26 mouse cellular contexts compared by ENCODE assay signal in the genomic region with DNA sequence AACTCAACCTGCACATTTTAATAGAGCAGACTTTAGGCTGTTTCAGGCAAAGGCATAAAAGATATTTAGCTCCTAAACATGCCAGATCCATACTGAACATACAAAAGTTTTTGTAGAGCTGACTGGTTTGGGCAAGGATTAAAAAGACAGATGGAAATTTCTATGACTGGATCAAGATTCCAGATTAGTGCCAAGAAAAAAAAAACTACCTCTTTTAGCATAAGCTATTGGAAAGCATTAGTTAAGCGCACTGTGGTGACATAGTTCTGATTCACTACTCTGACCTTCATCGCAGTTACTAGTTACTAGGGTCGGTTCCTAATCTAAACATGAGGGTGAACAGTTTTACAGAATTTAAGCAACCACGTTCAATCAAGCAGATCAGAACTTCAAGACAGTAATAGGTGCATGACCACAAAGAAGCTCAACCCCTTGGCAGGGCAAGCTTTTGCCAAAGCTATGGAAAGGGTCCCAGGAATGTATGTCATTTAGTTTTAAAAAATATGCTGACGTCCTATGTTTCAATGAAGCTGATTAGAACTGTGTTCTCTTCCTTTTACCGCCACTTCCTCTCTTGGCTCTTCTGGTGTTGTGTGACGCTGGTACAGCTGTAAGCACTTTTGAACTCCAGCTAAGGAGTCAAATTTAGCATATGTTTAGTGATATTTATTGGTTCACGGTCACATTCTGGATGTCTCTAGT. TPM values are rescaled to one million over a fixed set of nuclear protein-coding genes. Genes with fewer than 3 reads are reported as not detected.
A peak's percentile ranks its signal among the peaks of the same experiment; 100 is the strongest.
DNase-seq lines count a peak whose midpoint lies in the region; ATAC-seq lines count a peak whose summit lies in the region.
"Had no signal": no experiment of that assay in that cellular context is flagged by ENCODE, and none has a peak within 500 bp of the region (broad histone marks: within the 10 kb centered on the region; RNA-seq: fewer than 3 reads in every experiment).

No protein-coding gene starts in this region.

- H3K4me3 ChIP-seq in intestine, embryonic 16.5 days (ENCODE audit: low read length): no peak overlapping the region
- H3K4me3 ChIP-seq in intestine, embryonic 15.5 days (replicated peaks): no peak overlapping the region
- no peak overlapping the region for H3K4me3 ChIP-seq in brown adipose tissue, adult 24 weeks (ENCODE audit: insufficient read depth, low read depth, low read length)
- H3K4me3 ChIP-seq: embryonic facial prominence, embryonic 15.5 days; hindbrain, embryonic 13.5 days; layer of hippocampus, adult 2 months; liver, embryonic 13.5 days; stomach, embryonic 15.5 days had no signal

- H3K9ac ChIP-seq in intestine, embryonic 16.5 days (ENCODE audit: low read depth, low read length): no peak overlapping the region
- no peak overlapping the region for H3K9ac ChIP-seq in intestine, embryonic 15.5 days
- H3K9ac ChIP-seq: embryonic facial prominence, embryonic 15.5 days; hindbrain, embryonic 13.5 days; liver, embryonic 13.5 days; stomach, embryonic 15.5 days had no signal

- 65% methylated on average over 8 of the region's 8 CpGs for WGBS in intestine, embryonic 16.5 days
- 75% methylated on average over 8 of the region's 8 CpGs for whole genome bisulfite sequencing in intestine, embryonic 15.5 days

- DNase-seq in urinary bladder, postnatal 25 days (ENCODE audit: low spot score): no peak
- DNase-seq in embryo, embryonic 9.5 days (ENCODE audit: extremely low spot score): no peak
- DNase-seq in left cerebral cortex, postnatal 14 days (ENCODE audit: low spot score in 2 of 2): no peak
- DNase-seq: cerebellum, adult 2 months; liver, embryonic 13.5 days; retina, postnatal 1 day; right cerebral cortex, postnatal 4 days; thymus, postnatal 14 days had no signal

- intact Hi-C loops in left cerebral cortex, postnatal 14 days (cut with DNase I): no loop called here

- H3K4me2 ChIP-seq in intestine, embryonic 16.5 days (ENCODE audit: low read depth, low read length): no peak overlapping the region
- H3K4me2 ChIP-seq in intestine, embryonic 15.5 days (replicated peaks): no peak overlapping the region
- H3K4me2 ChIP-seq: embryonic facial prominence, embryonic 15.5 days; hindbrain, embryonic 13.5 days; liver, embryonic 13.5 days; midbrain, embryonic 11.5 days; stomach, embryonic 15.5 days had no signal

- H3K27me3 ChIP-seq in intestine, embryonic 16.5 days (replicated peaks; ENCODE audit: control insufficient read depth, insufficient read depth, low read length): no peaks in the 10 kb centered on the region
- no peaks in the 10 kb centered on the region for H3K27me3 ChIP-seq in intestine, embryonic 15.5 days (replicated peaks)
- H3K27me3 ChIP-seq: embryonic facial prominence, embryonic 15.5 days; hindbrain, embryonic 13.5 days; liver, embryonic 13.5 days; stomach, embryonic 15.5 days had no signal

- H3K27ac ChIP-seq in intestine, embryonic 16.5 days (ENCODE audit: low read length): peak overlapping the region; percentile 65
- H3K27ac ChIP-seq in intestine, embryonic 15.5 days: no peak overlapping the region
- peak overlapping the region; percentile 79 for H3K27ac ChIP-seq in brown adipose tissue, adult 24 weeks (replicated peaks; ENCODE audit: low read depth, low read length)
- H3K27ac ChIP-seq: embryonic facial prominence, embryonic 15.5 days; hindbrain, embryonic 13.5 days; kidney, postnatal 0 days; layer of hippocampus, adult 2 months; liver, embryonic 13.5 days; stomach, embryonic 15.5 days had no signal

- H3K36me3 ChIP-seq in intestine, embryonic 16.5 days (ENCODE audit: control insufficient read depth, insufficient read depth, low read length): no peaks in the 10 kb centered on the region
- no peaks in the 10 kb centered on the region for H3K36me3 ChIP-seq in intestine, embryonic 15.5 days
- H3K36me3 ChIP-seq: embryonic facial prominence, embryonic 15.5 days; hindbrain, embryonic 13.5 days; liver, embryonic 13.5 days; stomach, embryonic 15.5 days had no signal

- 0 out of 2 replicates have a peak, but pooled peaks cover 6% of the 10 kb centered on the region for H3K4me1 ChIP-seq in intestine, embryonic 16.5 days (ENCODE audit: control insufficient read depth, insufficient read depth, low read length)
- no peaks in the 10 kb centered on the region for H3K4me1 ChIP-seq in intestine, embryonic 15.5 days (replicated peaks)
- peaks cover 17% of the 10 kb centered on the region; the same call in 1 of the 2 replicates for H3K4me1 ChIP-seq in brown adipose tissue, adult 24 weeks (ENCODE audit: control insufficient read depth, insufficient read depth, insufficient read length, low read length)
- H3K4me1 ChIP-seq: hindbrain, embryonic 13.5 days; liver, embryonic 13.5 days; stomach, embryonic 15.5 days had no signal

- H3K9me3 ChIP-seq in intestine, embryonic 16.5 days (ENCODE audit: control insufficient read depth, low read length): no peaks in the 10 kb centered on the region
- no peaks in the 10 kb centered on the region for H3K9me3 ChIP-seq in intestine, embryonic 15.5 days
- H3K9me3 ChIP-seq: embryonic facial prominence, embryonic 15.5 days; liver, embryonic 13.5 days; stomach, embryonic 15.5 days had no signal

- ATAC-seq in intestine, embryonic 16.5 days: no peak; the same call in 1 of the 2 replicates
- no peak for ATAC-seq in intestine, embryonic 15.5 days
- peak; percentile 48 for ATAC-seq in CD4-positive, CD25-positive, alpha-beta regulatory T cell, adult 4 months
- peak; percentile 43; the same call in 1 of the 2 replicates for ATAC-seq in megakaryocyte progenitor cell, adult 5-6 weeks (replicated peaks; ENCODE audit: poor library complexity)

RNA-seq across cellular contexts. Expression of a gene that starts 14.4 kb away (rescaled TPM):
- 0.73 and 0.76 TPM in 2 replicates for polyA plus RNA-seq in intestine, embryonic 16.5 days (2015; fragmentation: Nextera tagmentation; extraction: Ambion mirVana)
- polyA plus RNA-seq in intestine, embryonic 15.5 days (2015; fragmentation: Nextera tagmentation; extraction: Ambion mirVana): 0.39 and 0.68 TPM in 2 replicates
- polyA plus RNA-seq in CD4-positive, CD25-positive, alpha-beta regulatory T cell, adult 4 months (2017; shearing (Covaris generic)): not detected
- 5.5 TPM in 1 of 2 replicates, not detected in the other for polyA plus RNA-seq in brown adipose tissue, adult 24 weeks (2012; ENCODE audit: insufficient read depth, insufficient read length, missing spikeins)
- total RNA-seq in megakaryocyte progenitor cell, adult 5-6 weeks (2015): not detected in 2 replicates
- total RNA-seq in megakaryocyte progenitor cell, adult 5-6 weeks (2017): not detected in 2 replicates
- total RNA-seq in left cerebral cortex, postnatal 14 days (2021): under 1 TPM in 1 of 2 experiments, not detected in 1; 0.49 TPM
- total RNA-seq: layer of hippocampus, adult 2 months; left cerebral cortex, adult 18-20 months; neutrophil, adult 5-6 weeks had no signal
- polyA plus RNA-seq: forebrain, embryonic 11.5 days; hindbrain, embryonic 13.5 days; midbrain, embryonic 11.5 days had no signal

RNA-seq across cellular contexts. Expression of a gene that starts 27.0 kb away (rescaled TPM):
- not detected in 2 replicates for polyA plus RNA-seq in intestine, embryonic 16.5 days (2015; fragmentation: Nextera tagmentation; extraction: Ambion mirVana)
- 0.20 TPM in 1 of 2 replicates, not detected in the other for polyA plus RNA-seq in intestine, embryonic 15.5 days (2015; fragmentation: Nextera tagmentation; extraction: Ambion mirVana)
- polyA plus RNA-seq in CD4-positive, CD25-positive, alpha-beta regulatory T cell, adult 4 months (2017; shearing (Covaris generic)): 1 to 10 TPM; 1.5 to 2.9 TPM
- polyA plus RNA-seq in brown adipose tissue, adult 24 weeks (2012; ENCODE audit: insufficient read depth, insufficient read length, missing spikeins): 6.6 TPM in 1 of 2 replicates, not detected in the other
- 7.3 and 32.4 TPM in 2 replicates for total RNA-seq in megakaryocyte progenitor cell, adult 5-6 weeks (2015)
- 9.4 and 27.4 TPM in 2 replicates for total RNA-seq in megakaryocyte progenitor cell, adult 5-6 weeks (2017)
- total RNA-seq in left cerebral cortex, postnatal 14 days (2021): not detected
- total RNA-seq: gastrocnemius, postnatal 25 days; layer of hippocampus, adult 2 months; left cerebral cortex, adult 18-20 months had no signal
- polyA plus RNA-seq: cerebellum, adult 2 months; embryonic facial prominence, embryonic 15.5 days; forebrain, embryonic 11.5 days; heart, postnatal 0 days; hindbrain, embryonic 13.5 days; intestine, embryonic 14.5 days; kidney, postnatal 0 days; limb, embryonic 11.5 days; liver, embryonic 13.5 days; midbrain, embryonic 11.5 days; stomach, embryonic 15.5 days had no signal

RNA-seq across cellular contexts. Expression of a gene that starts 54.3 kb away (rescaled TPM):
- polyA plus RNA-seq in intestine, embryonic 16.5 days (2015; fragmentation: Nextera tagmentation; extraction: Ambion mirVana): 31.1 and 33.1 TPM in 2 replicates
- polyA plus RNA-seq in intestine, embryonic 15.5 days (2015; fragmentation: Nextera tagmentation; extraction: Ambion mirVana): 37.1 and 46.2 TPM in 2 replicates
- polyA plus RNA-seq in CD4-positive, CD25-positive, alpha-beta regulatory T cell, adult 4 months (2017; shearing (Covaris generic)): 1 to 10 TPM; 1.3 to 2.0 TPM
- 27.9 and 48.7 TPM in 2 replicates for polyA plus RNA-seq in brown adipose tissue, adult 24 weeks (2012; ENCODE audit: insufficient read depth, insufficient read length, missing spikeins)
- 12.6 and 14.6 TPM in 2 replicates for total RNA-seq in megakaryocyte progenitor cell, adult 5-6 weeks (2015)
- 5.8 and 10.6 TPM in 2 replicates for total RNA-seq in megakaryocyte progenitor cell, adult 5-6 weeks (2017)
- total RNA-seq in left cerebral cortex, postnatal 14 days (2021): 10 to 100 TPM; 10.7 to 15.7 TPM

Comparison
In these comparisons a context has a peak if more than half of its experiments do, and no peak if none do; other contexts are left out.
1. ATAC-seq: peak in CD4-positive, CD25-positive, alpha-beta regulatory T cell, adult 4 months (single experiment) and megakaryocyte progenitor cell, adult 5-6 weeks (single experiment); none in intestine, embryonic 16.5 days (single experiment) and intestine, embryonic 15.5 days (single experiment).